Comparison of ENCODE assay signal across 20 mouse cellular contexts in genomic region chr2:5923786-5924185, GRCm38 (mm10).
"Had no signal": no experiment of that assay in that cellular context is flagged by ENCODE, and none has a peak within 500 bp of the region (broad histone marks: within the 10 kb centered on the region; RNA-seq: fewer than 3 reads in every experiment).

No protein-coding gene starts in this region.

- H3K4me3 ChIP-seq: layer of hippocampus, adult 2 months; limb, embryonic 12.5 days; limb, embryonic 15.5 days; liver, embryonic 15.5 days; lung, embryonic 15.5 days; megakaryocyte, embryonic 14.5 days had no signal

- H3K27me3 ChIP-seq: limb, embryonic 12.5 days; limb, embryonic 15.5 days; liver, embryonic 15.5 days; lung, embryonic 15.5 days had no signal

- H3K36me3 ChIP-seq: lung, embryonic 15.5 days had no signal

- H3K4me1 ChIP-seq: limb, embryonic 15.5 days; liver, embryonic 15.5 days; lung, embryonic 15.5 days had no signal

- DNase-seq: kidney, postnatal 25 days; layer of hippocampus, adult 9-11 months; lung, adult 18-20 months; lung, postnatal 10 days; lung, postnatal 36 days; midbrain, embryonic 14.5 days; right cerebral cortex, adult 18-20 months; right cerebral cortex, postnatal 14 days; right cerebral cortex, postnatal 4 days; thymus, postnatal 25 days had no signal

- H3K9me3 ChIP-seq: limb, embryonic 12.5 days; limb, embryonic 15.5 days; liver, embryonic 15.5 days; lung, embryonic 15.5 days; megakaryocyte, embryonic 14.5 days had no signal

- H3K9ac ChIP-seq: limb, embryonic 12.5 days; limb, embryonic 15.5 days; liver, embryonic 15.5 days; lung, embryonic 15.5 days had no signal

- H3K4me2 ChIP-seq: limb, embryonic 12.5 days; limb, embryonic 15.5 days; liver, embryonic 11.5 days; liver, embryonic 15.5 days; lung, embryonic 15.5 days; midbrain, embryonic 11.5 days had no signal

- H3K27ac ChIP-seq: kidney, postnatal 0 days; layer of hippocampus, adult 2 months; limb, embryonic 12.5 days; limb, embryonic 15.5 days; liver, embryonic 15.5 days; lung, embryonic 15.5 days; stomach, postnatal 0 days had no signal
